Mouse (Mus musculus): Measurements from ENCODE around the gene Ssmem1.
A peak's percentile ranks its signal among the peaks of the same experiment; 100 is the strongest.

The Ssmem1 gene

DNA sequence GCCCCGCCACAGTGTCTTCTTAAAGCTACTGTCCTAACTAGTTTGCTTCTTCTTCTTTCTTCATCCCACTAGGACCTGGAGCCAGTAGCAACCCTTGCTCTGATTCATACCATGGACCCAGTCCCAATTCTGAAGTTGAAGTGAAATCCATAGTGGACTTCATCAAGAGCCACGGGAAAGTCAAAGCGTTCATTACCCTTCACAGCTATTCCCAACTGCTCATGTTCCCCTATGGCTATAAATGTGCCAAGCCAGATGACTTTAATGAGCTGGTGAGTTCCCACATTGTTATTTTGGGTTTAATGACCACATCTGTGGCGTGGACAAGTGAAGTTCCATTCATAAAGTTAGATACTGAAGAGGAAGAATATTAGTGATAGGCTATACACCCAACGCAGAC is 44.4 kb downstream of the Ssmem1 start:
- no peak for DNase-seq (ENCODE audit: low spot score)

DNA sequence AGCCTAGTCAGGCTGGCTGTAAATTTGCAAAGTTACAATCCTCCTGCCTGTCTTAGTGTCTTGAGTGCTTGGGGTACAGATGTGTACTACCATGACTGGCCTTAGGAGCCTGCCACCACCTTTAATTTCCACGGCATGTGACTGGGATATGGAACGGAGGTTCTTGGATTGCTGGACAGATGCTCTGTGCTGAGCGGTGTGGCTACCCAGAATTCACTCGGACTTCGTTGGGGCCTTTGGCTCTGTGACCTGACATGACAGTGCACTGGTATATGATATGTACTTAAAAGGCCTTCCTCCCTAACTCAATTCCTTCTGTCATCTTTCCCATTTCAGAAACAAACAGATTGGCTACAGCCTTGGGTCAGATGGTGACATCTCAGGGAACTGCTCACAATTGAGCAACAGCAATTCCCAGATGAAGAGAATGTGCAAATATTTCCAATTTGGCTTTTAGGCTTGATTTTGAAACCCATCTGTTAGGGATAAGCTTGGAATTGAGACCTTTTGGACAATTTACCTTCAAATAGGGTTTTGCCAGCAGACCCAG is 45.0 kb downstream of the Ssmem1 start:
- DNase-seq (ENCODE audit: low spot score) = no peak

DNA sequence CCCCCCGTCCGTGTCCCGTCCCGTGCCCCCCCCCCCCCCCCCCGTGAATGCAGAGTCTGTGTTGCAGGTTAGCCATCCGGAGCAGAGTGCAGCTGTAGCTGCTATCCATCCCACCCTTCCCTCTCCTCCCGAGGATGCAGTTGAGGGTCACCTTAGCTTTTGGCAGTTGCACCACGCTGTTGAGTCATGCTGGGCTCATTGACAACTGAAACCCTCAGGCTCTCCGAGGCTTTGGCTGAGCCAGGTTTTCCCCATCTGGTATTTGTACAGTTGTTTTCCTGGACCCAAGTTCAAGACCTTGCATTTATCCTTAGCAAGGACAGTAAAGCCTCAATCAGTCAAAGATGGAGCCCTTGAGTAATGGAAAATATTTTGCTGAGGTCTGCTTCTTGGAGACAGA is 46.4 kb downstream of the Ssmem1 start:
- DNase-seq (ENCODE audit: low spot score) = peak; percentile 23

DNA sequence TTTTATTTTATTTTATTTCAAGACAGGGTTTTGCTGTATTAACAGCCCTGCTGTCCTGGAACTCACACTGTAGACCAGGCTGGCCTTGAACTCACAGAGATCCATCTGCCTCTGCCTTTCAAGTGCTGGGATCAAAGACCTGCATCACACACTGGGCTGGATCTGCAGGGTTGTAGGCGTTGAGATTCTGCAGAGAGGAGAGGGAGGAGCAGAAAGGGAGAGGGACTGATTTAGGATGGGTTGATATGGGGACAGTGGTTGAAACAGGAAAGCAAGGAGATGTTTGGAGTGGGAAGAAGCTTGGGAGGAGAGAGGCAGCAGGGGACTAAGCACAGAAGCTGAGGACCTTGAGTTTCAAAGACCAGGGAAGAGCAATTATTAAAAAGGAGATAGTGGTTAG is 50.1 kb downstream of the Ssmem1 start:
- no peak for DNase-seq (ENCODE audit: low spot score)

DNA sequence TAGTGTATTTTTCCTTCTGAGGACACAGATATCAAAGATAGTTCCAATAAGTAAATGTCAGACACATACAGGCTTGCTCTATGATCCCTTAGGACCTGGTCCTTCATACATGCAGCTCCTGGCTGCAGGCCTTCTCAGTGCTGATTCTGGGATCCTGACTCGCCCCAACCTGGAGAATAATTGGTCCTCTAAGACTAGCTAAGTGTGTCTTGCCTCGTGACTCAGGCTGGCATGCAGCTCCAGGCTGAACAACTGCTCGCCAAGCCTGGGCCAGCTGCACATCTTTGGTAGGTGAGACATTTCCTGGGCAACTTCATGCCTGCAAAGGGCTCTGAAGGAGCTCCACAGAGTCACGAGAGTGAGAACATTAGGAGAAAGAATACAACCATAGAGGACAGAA is 52.5 kb downstream of the Ssmem1 start:
- DNase-seq (ENCODE audit: low spot score) = no peak

DNA sequence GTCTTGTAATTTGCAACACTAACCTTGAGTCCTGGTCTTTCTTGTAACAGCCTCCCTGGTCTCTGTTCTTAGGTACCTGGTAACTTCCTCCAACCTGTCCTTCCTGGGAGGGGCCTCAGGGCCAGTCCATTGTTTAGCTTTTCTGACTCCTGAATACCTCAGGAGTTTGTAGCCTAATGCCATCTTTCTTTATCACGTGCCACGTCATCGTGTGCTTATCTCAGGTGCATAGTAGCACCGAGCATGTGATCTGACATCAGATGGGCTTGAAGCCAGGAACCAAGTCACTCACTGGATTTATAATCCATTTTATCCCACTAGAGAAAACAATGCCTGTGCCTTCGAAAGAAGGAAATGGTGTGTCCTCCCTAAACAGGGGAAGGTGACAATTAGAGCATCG is 53.9 kb downstream of the Ssmem1 start:
- no peak for DNase-seq (ENCODE audit: low spot score)

DNA sequence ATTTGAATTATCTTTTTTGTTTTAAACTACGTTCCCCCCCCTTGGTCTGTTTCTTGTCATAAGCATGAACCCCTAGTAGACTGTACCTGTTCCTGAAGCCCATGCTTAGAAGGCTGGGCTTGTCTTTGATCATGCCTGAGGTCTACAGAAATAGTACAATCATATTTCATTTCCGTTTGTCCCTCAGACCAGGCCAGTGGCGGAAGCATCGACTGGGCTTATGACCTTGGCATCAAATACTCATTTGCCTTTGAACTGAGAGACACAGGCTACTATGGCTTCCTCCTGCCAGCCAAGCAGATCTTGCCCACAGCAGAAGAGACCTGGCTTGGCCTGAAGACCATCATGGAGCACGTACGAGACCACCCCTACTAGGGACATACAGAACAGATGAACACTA is 54.4 kb downstream of the Ssmem1 start:
- no peak for DNase-seq (ENCODE audit: low spot score)

DNA sequence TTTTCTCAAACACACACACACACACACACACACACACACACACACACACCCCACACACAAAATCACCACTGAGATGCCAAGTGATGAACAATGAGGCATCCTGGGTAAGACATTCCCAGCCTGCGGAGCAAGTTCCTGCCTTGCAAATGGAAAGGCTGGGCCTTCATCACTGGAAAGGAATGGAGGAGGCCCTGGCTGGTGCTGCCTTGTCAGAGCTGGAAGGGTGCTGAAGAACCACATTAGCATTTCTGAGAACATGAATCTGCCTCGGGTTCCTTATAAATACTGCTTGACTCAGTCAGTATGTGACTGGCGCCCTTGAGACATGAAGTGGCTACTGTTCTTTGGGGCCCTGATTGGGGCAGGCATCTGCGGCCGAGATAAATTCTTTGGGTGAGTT is 58.4 kb downstream of the Ssmem1 start, which contains the start of gene Cpa4:
Gene Cpa4 (plus strand): TSS at position 301 of the 400 bp plus-strand sequence.
- no peak for DNase-seq (ENCODE audit: low spot score)

DNA sequence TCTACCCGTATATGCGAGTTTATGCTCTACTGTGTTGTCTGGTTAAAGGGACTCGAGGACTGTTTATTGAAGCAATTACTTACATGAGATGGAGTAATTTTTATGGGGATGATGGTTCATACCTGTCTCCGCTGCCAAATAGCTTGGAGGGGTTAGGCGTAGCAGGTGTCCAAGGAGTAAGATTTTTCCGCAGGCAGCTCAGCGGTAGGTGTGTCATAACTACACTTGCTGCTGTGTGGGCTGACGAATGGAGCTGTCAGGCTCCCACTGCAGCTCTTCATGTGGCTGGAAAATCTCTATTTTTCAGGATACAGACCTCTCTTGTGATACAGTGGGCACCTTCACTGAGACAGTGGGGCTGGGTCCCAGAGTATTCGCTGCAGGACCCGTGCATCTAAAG is 59.7 kb downstream of the Ssmem1 start:
- DNase-seq (ENCODE audit: low spot score) = no peak
